Mouse (Mus musculus) CH12.LX (cell line): ENCODE measurements at regions not wholly inside any gene's neighbourhood (a gene's known extent, or its start where the extent isn't known, plus 50 kb on each side); places are given as distances from the start of the nearest gene placed in this dataset.

Source experiments
- CTCF ChIP-seq, 2 experiments: IDR thresholded peaks in 1 of 2; conservative IDR thresholded peaks in 1 of 2; 2 replicates each; pipeline ENCODE4 v1.5.1; 2011 to 2012; ENCODE audit warnings: low read depth in 2 of 2, low read length in 2 of 2, improper control_type of control experiment in 1 of 2, inconsistent platforms in 1 of 2, mild to moderate bottlenecking in 1 of 2, moderate library complexity in 1 of 2
- ETS1 ChIP-seq: conservative IDR thresholded peaks from 2 replicates; pipeline ENCODE4 v1.6.1; 2012; ENCODE audit warnings: low read depth, mild to moderate bottlenecking, inconsistent platforms, low read length, improper control_type of control experiment, moderate library complexity
- MAX ChIP-seq: IDR thresholded peaks from 2 replicates; pipeline ENCODE4 v1.6.1; 2011; ENCODE audit warnings: low read length, improper control_type of control experiment
- MAZ ChIP-seq: IDR thresholded peaks from 2 replicates; pipeline ENCODE4 v1.6.1; 2012; ENCODE audit warnings: low read depth, mild to moderate bottlenecking, inconsistent platforms, low read length, improper control_type of control experiment, moderate library complexity
- MYC ChIP-seq: IDR thresholded peaks from 2 replicates; pipeline ENCODE4 v1.6.1; 2011; ENCODE audit warnings: low read depth, mild to moderate bottlenecking, improper control_type of control experiment, low read length
- POLR2A ChIP-seq: IDR thresholded peaks from 2 replicates; pipeline ENCODE4 v1.6.1; 2011; ENCODE audit warnings: low read depth, mild to moderate bottlenecking, improper control_type of control experiment, low read length
- POLR2AphosphoS2 ChIP-seq: IDR thresholded peaks from 2 replicates; pipeline ENCODE4 v1.6.1; 2011; ENCODE audit warnings: low read depth, low read length, improper control_type of control experiment
- RCOR1 ChIP-seq: conservative IDR thresholded peaks from 2 replicates; pipeline ENCODE4 v1.6.1; 2012; ENCODE audit warnings: low read depth, mild to moderate bottlenecking, inconsistent platforms, low read length, improper control_type of control experiment
- UBTF ChIP-seq: IDR thresholded peaks from 2 replicates; pipeline ENCODE4 v1.6.1; 2012; ENCODE audit warnings: low read depth, mild to moderate bottlenecking, inconsistent platforms, low read length, improper control_type of control experiment, moderate library complexity
- USF1 ChIP-seq: IDR thresholded peaks from 2 replicates; pipeline ENCODE4 v1.6.1; 2014; ENCODE audit warnings: low read depth, mild to moderate bottlenecking, inconsistent platforms, low read length, improper control_type of control experiment
- ZC3H11A ChIP-seq: IDR thresholded peaks from 2 replicates; pipeline ENCODE4 v1.6.1; 2012; ENCODE audit warnings: low read depth, mild to moderate bottlenecking, inconsistent platforms, low read length, improper control_type of control experiment
- ZNF384 ChIP-seq: IDR thresholded peaks from 2 replicates; pipeline ENCODE4 v1.6.1; 2012; ENCODE audit warnings: low read depth, low read length, improper control_type of control experiment, inconsistent platforms

DNA sequence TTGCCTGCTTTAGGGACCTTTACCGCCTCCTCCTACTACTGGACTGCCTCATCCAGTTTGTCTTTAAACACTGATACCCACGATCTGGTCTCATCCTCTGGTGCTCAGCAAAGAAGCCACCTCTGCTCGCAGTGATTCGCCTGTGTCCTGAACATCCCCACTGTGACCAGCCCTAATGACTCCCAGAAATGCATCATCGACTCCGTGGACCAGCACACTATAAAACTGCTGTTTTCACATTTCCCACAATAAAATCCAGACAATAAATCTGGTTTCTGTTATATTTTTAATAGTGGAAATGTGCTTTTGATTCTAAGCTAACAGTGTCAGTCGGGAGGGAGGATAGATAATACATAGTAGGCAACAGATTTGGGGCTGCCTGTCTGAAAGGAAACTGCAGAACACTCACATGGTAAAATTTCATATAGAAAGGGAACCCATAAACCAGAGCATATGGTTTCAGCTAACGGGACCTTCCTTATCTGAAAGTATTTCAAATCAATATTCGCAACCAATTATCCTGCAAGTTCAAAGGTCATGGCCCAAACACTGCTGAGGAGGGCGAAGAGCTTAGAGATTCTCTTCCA is 233.7 kb upstream of the Cxadr start:
- no peak for TF ChIP-seq UBTF
- no peak for TF ChIP-seq POLR2A
- TF ChIP-seq USF1 = no peak
- TF ChIP-seq CTCF (conservative IDR thresholded peaks at IDR 0.05 in 1 of 2, IDR thresholded peaks at IDR 0.05 in 1 of 2; ENCODE audit: low read depth in 2 of 2, low read length in 2 of 2) = no peak
- no peak for TF ChIP-seq ZC3H11A
- no peak for TF ChIP-seq ETS1
- no peak for TF ChIP-seq RCOR1
- TF ChIP-seq MAZ = no peak
- TF ChIP-seq MYC = no peak
- no peak for TF ChIP-seq MAX
- TF ChIP-seq ZNF384 = no peak
- no peak for TF ChIP-seq POLR2AphosphoS2
